Mouse (Mus musculus): ENCODE data around the gene Trim16. TPM values are rescaled to one million over a fixed set of nuclear protein-coding genes. Genes with fewer than 3 reads are reported as not detected.

The Trim16 gene
- polyA plus RNA-seq, 1 experiment = 0.61 TPM

DNA sequence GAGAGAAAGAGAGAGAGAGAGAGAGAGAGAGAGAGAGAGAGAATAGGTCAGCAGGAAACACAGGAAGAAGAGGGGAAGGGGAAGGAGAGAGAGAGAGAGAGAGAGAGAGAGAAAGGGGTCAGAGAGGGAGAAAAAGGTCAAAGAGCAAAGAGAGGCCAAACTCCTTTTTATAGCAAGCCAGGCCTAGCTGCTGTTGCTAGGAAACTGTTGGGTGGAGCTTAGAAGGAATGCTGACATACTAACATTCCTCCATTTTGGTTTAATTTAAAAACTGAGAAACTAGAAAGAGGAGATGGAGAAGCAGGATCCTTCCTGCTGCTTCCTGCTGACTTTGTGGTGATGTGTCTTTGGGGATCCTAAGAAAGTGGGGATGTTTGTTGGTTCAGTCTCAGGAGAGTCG is 55.7 kb downstream of the Trim16 start:
- TF ChIP-seq POLR2A (IDR thresholded peaks at IDR 0.05; ENCODE audit: insufficient read depth, low read length) (no peak), CTCF (IDR thresholded peaks at IDR 0.05; ENCODE audit: low read depth, low read length) (no peak), EP300 (IDR thresholded peaks at IDR 0.05; ENCODE audit: insufficient read depth, low read depth, low read length) (no peak)
- no peak overlapping the region for H3K4me3 ChIP-seq (ENCODE audit: low read depth, low read length)
- no peak overlapping the region for H3K9ac ChIP-seq (ENCODE audit: low read depth, poor library complexity, severe bottlenecking)
- H3K4me1 ChIP-seq (ENCODE audit: control insufficient read depth, insufficient read depth, low read length) = no peaks in the 10 kb centered on the region
- no peaks in the 10 kb centered on the region for H3K27me3 ChIP-seq (ENCODE audit: control insufficient read depth, insufficient read depth, low read length, poor library complexity, severe bottlenecking)
- no peaks in the 10 kb centered on the region for H3K36me3 ChIP-seq (ENCODE audit: control insufficient read depth, insufficient read depth, low read length, poor library complexity, severe bottlenecking)
- no peak overlapping the region for H3K27ac ChIP-seq (ENCODE audit: insufficient read depth, low read length)
- no peaks in the 10 kb centered on the region for H3K9me3 ChIP-seq (replicated peaks; ENCODE audit: control insufficient read depth, insufficient read depth, low read length, poor library complexity, severe bottlenecking)

DNA sequence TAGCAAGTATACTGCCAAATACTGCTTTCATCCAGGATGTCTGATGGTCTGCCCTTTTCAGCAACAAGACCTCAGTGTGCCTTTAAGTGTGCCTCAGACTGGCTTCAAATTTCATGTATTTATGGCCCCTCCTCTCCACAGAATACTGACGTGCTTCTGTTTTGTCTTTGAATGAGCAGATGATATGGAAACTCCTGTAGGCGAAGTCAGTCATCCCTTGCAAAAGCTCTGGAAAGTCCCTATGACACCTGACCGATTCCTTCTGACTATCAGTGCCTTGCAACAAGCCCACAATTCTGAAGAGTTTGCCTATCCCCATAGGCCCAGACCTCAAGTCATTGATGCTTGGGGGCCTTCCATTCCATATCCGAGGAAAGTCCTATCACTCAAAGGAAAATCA is 56.4 kb downstream of the Trim16 start:
- Histone ChIP-seq H3K9ac (ENCODE audit: low read depth, poor library complexity, severe bottlenecking) (no peak overlapping the region), H3K36me3 (ENCODE audit: control insufficient read depth, insufficient read depth, low read length, poor library complexity, severe bottlenecking) (no peaks in the 10 kb centered on the region), H3K9me3 (replicated peaks; ENCODE audit: control insufficient read depth, insufficient read depth, low read length, poor library complexity, severe bottlenecking) (no peaks in the 10 kb centered on the region), H3K4me3 (ENCODE audit: low read depth, low read length) (no peak overlapping the region), H3K4me1 (ENCODE audit: control insufficient read depth, insufficient read depth, low read length) (no peaks in the 10 kb centered on the region), H3K27ac (ENCODE audit: insufficient read depth, low read length) (no peak overlapping the region), H3K27me3 (ENCODE audit: control insufficient read depth, insufficient read depth, low read length, poor library complexity, severe bottlenecking) (no peaks in the 10 kb centered on the region)
- TF ChIP-seq EP300 (IDR thresholded peaks at IDR 0.05; ENCODE audit: insufficient read depth, low read depth, low read length) (no peak), POLR2A (IDR thresholded peaks at IDR 0.05; ENCODE audit: insufficient read depth, low read length) (no peak), CTCF (IDR thresholded peaks at IDR 0.05; ENCODE audit: low read depth, low read length) (no peak)

DNA sequence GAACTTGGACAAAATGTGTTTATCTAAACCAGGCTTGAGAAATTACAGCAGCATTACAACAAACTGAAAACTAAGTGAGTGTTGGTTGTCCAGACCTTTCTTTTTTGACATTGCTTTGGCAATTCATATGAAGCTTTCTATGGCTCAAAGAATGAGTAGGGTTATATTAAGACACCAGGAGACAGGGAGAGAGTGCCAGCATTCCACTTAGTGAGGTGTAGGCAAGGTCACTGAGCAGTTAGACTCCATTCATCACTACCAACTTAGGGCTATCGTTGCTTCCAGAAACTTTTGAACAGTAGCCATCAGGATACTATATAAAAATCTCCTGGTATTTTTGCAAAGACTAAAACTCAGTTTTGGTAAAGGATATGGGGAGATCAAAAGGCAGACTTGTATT is 57.4 kb downstream of the Trim16 start:
- no peak overlapping the region for H3K9ac ChIP-seq (ENCODE audit: low read depth, poor library complexity, severe bottlenecking)
- H3K4me3 ChIP-seq (ENCODE audit: low read depth, low read length) = no peak overlapping the region
- H3K27ac ChIP-seq (ENCODE audit: insufficient read depth, low read length) = no peak overlapping the region
- H3K9me3 ChIP-seq (replicated peaks; ENCODE audit: control insufficient read depth, insufficient read depth, low read length, poor library complexity, severe bottlenecking) = no peaks in the 10 kb centered on the region
- TF ChIP-seq POLR2A (IDR thresholded peaks at IDR 0.05; ENCODE audit: insufficient read depth, low read length) (no peak), CTCF (IDR thresholded peaks at IDR 0.05; ENCODE audit: low read depth, low read length) (no peak), EP300 (IDR thresholded peaks at IDR 0.05; ENCODE audit: insufficient read depth, low read depth, low read length) (no peak)
- no peaks in the 10 kb centered on the region for H3K27me3 ChIP-seq (ENCODE audit: control insufficient read depth, insufficient read depth, low read length, poor library complexity, severe bottlenecking)
- H3K4me1 ChIP-seq (ENCODE audit: control insufficient read depth, insufficient read depth, low read length) = no peaks in the 10 kb centered on the region
- H3K36me3 ChIP-seq (ENCODE audit: control insufficient read depth, insufficient read depth, low read length, poor library complexity, severe bottlenecking) = no peaks in the 10 kb centered on the region

DNA sequence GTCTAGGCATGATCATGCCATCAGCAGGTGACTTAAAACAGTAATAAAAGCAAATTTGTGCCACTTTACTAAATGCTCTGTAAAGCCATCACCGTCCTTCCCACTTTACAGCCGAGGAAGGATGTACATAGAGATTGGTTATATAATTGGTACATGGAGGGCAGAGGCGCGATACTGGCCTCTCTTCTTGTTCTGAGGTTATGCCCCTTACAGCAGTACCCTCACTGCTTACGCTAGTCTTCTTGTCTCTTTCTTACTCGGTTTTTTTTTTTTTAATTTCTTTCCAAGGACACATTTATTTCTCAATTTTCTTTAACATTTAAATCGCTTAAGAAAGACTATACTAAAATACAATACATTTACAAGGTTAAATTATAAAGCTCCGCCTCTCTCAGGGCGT is 58.7 kb downstream of the Trim16 start:
- no peaks in the 10 kb centered on the region for H3K9me3 ChIP-seq (replicated peaks; ENCODE audit: control insufficient read depth, insufficient read depth, low read length, poor library complexity, severe bottlenecking)
- H3K27me3 ChIP-seq (ENCODE audit: control insufficient read depth, insufficient read depth, low read length, poor library complexity, severe bottlenecking) = no peaks in the 10 kb centered on the region
- no peak for TF ChIP-seq CTCF (IDR thresholded peaks at IDR 0.05; ENCODE audit: low read depth, low read length)
- TF ChIP-seq POLR2A (IDR thresholded peaks at IDR 0.05; ENCODE audit: insufficient read depth, low read length) = no peak
- TF ChIP-seq EP300 (IDR thresholded peaks at IDR 0.05; ENCODE audit: insufficient read depth, low read depth, low read length) = no peak
- no peak overlapping the region for H3K27ac ChIP-seq (ENCODE audit: insufficient read depth, low read length)
- no peaks in the 10 kb centered on the region for H3K4me1 ChIP-seq (ENCODE audit: control insufficient read depth, insufficient read depth, low read length)
- H3K9ac ChIP-seq (ENCODE audit: low read depth, poor library complexity, severe bottlenecking) = peak overlapping the region; percentile 40; the same call in 1 of the 2 replicates
- H3K4me3 ChIP-seq (ENCODE audit: low read depth, low read length) = peak overlapping the region; percentile 39; the same call in 1 of the 2 replicates
- H3K36me3 ChIP-seq (ENCODE audit: control insufficient read depth, insufficient read depth, low read length, poor library complexity, severe bottlenecking) = no peaks in the 10 kb centered on the region

DNA sequence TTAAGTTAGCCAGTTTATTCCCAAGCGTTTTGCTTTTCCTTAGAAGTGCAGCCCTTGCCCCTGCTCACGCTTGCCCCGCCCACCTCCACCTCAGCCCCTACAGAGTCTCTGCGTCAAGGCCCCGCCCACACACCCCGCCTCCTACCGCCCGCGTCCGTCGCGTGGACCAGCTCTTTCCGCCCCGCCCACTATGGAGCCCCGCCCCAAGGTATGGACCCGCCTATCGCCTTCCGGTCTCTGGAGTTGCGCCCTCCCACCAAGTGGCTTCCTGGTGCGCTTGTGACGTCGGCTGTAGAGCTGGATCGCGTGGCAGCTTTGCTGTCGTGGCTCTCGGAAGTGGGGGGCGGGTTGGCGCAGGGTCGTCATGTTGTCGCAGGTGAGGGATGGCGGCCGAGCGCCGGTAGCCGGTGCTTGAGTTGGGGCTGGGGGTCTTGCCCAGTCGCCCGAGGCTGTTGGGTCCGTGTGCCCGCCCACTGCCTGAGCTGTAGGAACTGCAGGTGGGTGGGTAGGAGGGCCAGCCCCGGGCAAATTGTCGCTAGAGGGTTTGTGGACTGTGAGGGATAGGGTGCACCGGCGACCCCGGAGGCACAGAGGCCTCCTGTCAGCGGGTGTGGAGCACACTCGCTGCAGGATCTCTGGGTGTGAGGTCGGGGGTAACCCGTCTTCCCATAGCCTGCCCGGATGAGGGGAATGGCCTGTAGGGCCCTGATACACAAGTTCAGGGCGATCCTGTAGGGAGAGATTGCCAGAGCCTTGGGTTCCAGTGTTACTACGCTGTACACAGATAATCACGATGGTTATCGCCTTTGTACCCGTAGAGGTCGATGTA is 59.4 kb downstream of the Trim16 start, which contains the start of gene Tvp23b:
Tvp23b (plus strand) TSS at position 236 of the 829 bp plus-strand sequence.
- Histone ChIP-seq H3K27ac (ENCODE audit: insufficient read depth, low read length) (peak within 1 kb of the TSS; percentile 24; the same call in 1 of the 2 replicates), H3K9ac (ENCODE audit: low read depth, poor library complexity, severe bottlenecking) (peak within 1 kb of the TSS; percentile 70), H3K4me3 (ENCODE audit: low read depth, low read length) (peak within 1 kb of the TSS; percentile 95), H3K36me3 (ENCODE audit: control insufficient read depth, insufficient read depth, low read length, poor library complexity, severe bottlenecking) (no peaks in the 10 kb centered on the region), H3K4me1 (ENCODE audit: control insufficient read depth, insufficient read depth, low read length) (no peaks in the 10 kb centered on the region), H3K27me3 (ENCODE audit: control insufficient read depth, insufficient read depth, low read length, poor library complexity, severe bottlenecking) (no peaks in the 10 kb centered on the region), H3K9me3 (replicated peaks; ENCODE audit: control insufficient read depth, insufficient read depth, low read length, poor library complexity, severe bottlenecking) (no peaks in the 10 kb centered on the region)
- TF ChIP-seq EP300 (IDR thresholded peaks at IDR 0.05; ENCODE audit: insufficient read depth, low read depth, low read length) = no peak
- TF ChIP-seq POLR2A (IDR thresholded peaks at IDR 0.05; ENCODE audit: insufficient read depth, low read length) = peak; percentile 38
- no peak for TF ChIP-seq CTCF (IDR thresholded peaks at IDR 0.05; ENCODE audit: low read depth, low read length)

DNA sequence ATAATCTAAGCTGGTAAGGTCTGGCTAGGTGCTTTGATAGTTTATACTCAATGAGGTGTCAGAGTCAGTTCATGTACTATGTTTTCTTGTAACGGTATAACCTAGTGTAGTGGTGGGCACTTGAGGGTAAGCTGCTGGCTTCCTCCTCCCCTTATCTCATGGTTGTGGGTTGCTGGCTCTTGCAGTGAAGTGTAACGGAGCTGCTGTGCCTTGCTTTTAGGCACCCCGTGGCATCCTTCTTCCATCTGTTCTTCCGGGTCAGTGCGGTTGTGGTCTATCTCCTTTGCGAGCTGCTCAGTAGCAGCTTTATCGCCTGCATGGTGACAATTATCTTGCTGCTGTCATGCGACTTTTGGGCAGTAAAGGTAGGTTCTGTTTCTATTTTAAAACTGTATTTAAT is 63.4 kb downstream of the Trim16 start:
- no peak overlapping the region for H3K4me3 ChIP-seq (ENCODE audit: low read depth, low read length)
- no peak overlapping the region for H3K9ac ChIP-seq (ENCODE audit: low read depth, poor library complexity, severe bottlenecking)
- TF ChIP-seq POLR2A (IDR thresholded peaks at IDR 0.05; ENCODE audit: insufficient read depth, low read length) = no peak
- no peak for TF ChIP-seq EP300 (IDR thresholded peaks at IDR 0.05; ENCODE audit: insufficient read depth, low read depth, low read length)
- TF ChIP-seq CTCF (IDR thresholded peaks at IDR 0.05; ENCODE audit: low read depth, low read length) = no peak
- peaks cover 8% of the 10 kb centered on the region for H3K36me3 ChIP-seq (ENCODE audit: control insufficient read depth, insufficient read depth, low read length, poor library complexity, severe bottlenecking)
- no peaks in the 10 kb centered on the region for H3K9me3 ChIP-seq (replicated peaks; ENCODE audit: control insufficient read depth, insufficient read depth, low read length, poor library complexity, severe bottlenecking)
- peaks cover 2% of the 10 kb centered on the region for H3K4me1 ChIP-seq (ENCODE audit: control insufficient read depth, insufficient read depth, low read length)
- no peaks in the 10 kb centered on the region for H3K27me3 ChIP-seq (ENCODE audit: control insufficient read depth, insufficient read depth, low read length, poor library complexity, severe bottlenecking)
- H3K27ac ChIP-seq (ENCODE audit: insufficient read depth, low read length) = no peak overlapping the region

All from ES-Bruce4 (cell line).